Mouse (Mus musculus) forebrain, postnatal 0 days (tissue): ENCODE results near the gene St3gal2. TPM values are rescaled to one million over a fixed set of nuclear protein-coding genes. Genes with fewer than 3 reads are reported as not detected.
A peak's percentile ranks its signal among the peaks of the same experiment; 100 is the strongest.
"Not testable (repeated sequence)": the region's sequence is repeated elsewhere in the genome, so short reads cannot be mapped to it uniquely, and the experiment has no call there.

Experiments used
- ATAC-seq: fragments of 200-750 bp; cut with Nextera tagmentation; 2 replicates; pipeline ENCODE4 v1.8.0; 2017; ENCODE audit warnings: mild to moderate bottlenecking, moderate library complexity
- DNase-seq: peaks from one replicate; pipeline ENCODE4 v3.0.0-alpha.2; 2015
- H3K27ac ChIP-seq: fragments of 300-500 bp; sonication (generic); 2 replicates; pipeline ENCODE4 v1.5.1; 2014; ENCODE audit warnings: low read depth, mild to moderate bottlenecking, antibody characterized with exemption, low read length, moderate library complexity, mixed read lengths
- H3K27me3 ChIP-seq: fragments of 300-500 bp; sonication (generic); 2 replicates; pipeline ENCODE4 v1.6.1; 2014; ENCODE audit warnings: mild to moderate bottlenecking, low read length, mixed read lengths; ENCODE audit not compliant: insufficient read depth
- H3K36me3 ChIP-seq: fragments of 300-500 bp; sonication (generic); 2 replicates; pipeline ENCODE4 v1.6.1; 2014; ENCODE audit warnings: mild to moderate bottlenecking, moderate library complexity; ENCODE audit not compliant: insufficient read depth
- H3K4me1 ChIP-seq: fragments of 300-500 bp; sonication (generic); 2 replicates; pipeline ENCODE4 v1.6.1; 2014; ENCODE audit warnings: antibody characterized with exemption; ENCODE audit not compliant: insufficient read depth
- H3K4me2 ChIP-seq: fragments of 300-500 bp; sonication (generic); 2 replicates; pipeline ENCODE4 v1.6.1; 2014; ENCODE audit warnings: low read depth, mild to moderate bottlenecking, moderate library complexity
- H3K4me3 ChIP-seq: fragments of 300-500 bp; sonication (generic); 2 replicates; pipeline ENCODE4 v1.5.1; 2014; ENCODE audit warnings: low read depth, low read length, mixed read lengths
- H3K9ac ChIP-seq: fragments of 300-500 bp; sonication (generic); 2 replicates; pipeline ENCODE4 v1.6.1; 2014; ENCODE audit warnings: mild to moderate bottlenecking
- H3K9me3 ChIP-seq: fragments of 300-500 bp; sonication (generic); 2 replicates; pipeline ENCODE4 v1.6.1; 2016; ENCODE audit warnings: low read length
- CTCF ChIP-seq: sonication (generic); IDR thresholded peaks from 2 replicates; pipeline ENCODE4 v1.5.1; 2016; ENCODE audit warnings: antibody characterized with exemption, control low read depth, low read depth
- WGBS: fragments of 180-500 bp; shearing (Covaris S2); extraction: QIAGEN DNeasy Blood & Tissue Kit; methylation state at CpG from one replicate; pipeline ENCODE4 v1.1.7; 2014; 5-methylcytosine and 5-hydroxymethylcytosine counted together
- microRNA-seq, 2 experiments: library from miRNA; unstranded; fragments of <30 nt; microRNA quantifications; one replicate each; pipeline ENCODE4; 2016
- polyA plus RNA-seq: library from polyadenylated mRNA; unstranded; fragments of >200 nt; fragmentation: Nextera tagmentation; extraction: Ambion mirVana; gene quantifications from 2 replicates; pipeline ENCODE4 v1.2.1, GENCODE M21; 2015
- total RNA-seq: library from RNA; depleted of rRNA; stranded (reverse); fragments of >200 nt; gene quantifications from 2 replicates; pipeline ENCODE4 v1.2.3, GENCODE M21; 2014; rRNA removed

St3gal2 gene
- total and polyA plus RNA-seq, 2 experiments from 2014 or later = 22.1 to 30.7 TPM

DNA sequence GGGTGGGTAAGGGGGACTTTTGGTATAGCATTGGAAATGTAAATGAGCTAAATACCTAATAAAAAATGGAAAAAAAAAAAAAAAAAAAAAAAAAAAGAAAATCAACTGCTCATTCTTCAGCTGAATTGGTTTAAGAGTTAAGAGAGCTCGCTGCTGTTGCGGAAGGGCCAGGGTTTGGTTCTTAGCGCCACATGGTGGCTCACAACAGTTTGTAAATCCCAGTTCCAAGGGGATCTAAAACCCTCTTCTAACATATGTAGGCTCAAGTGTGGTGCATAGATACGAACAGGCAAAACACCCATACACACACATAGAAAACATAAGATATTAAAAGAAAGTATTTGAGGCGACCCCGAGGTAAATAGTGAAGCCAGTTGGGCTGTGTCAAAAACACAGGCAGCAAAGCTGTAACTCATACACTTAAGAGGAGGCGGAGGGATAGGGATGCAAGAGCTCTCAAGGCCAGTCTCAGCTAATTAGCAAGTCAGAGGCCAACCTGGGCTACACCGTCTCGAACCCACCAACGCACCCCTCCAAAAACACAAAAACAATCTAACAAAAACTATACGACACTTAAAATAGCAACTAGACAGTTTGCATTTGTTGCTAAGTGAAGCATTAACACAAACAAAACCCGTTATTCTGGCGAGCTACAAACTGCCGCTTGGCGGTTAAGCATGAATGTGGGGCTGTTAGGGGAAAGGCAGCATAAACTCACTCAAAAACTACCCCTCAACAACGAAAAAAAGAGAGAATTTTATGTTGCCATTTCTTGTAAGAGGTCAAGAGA, 77.1 kb downstream of the St3gal2 start:
- ATAC-seq (no peak), DNase-seq (no peak)
- H3K4me2 ChIP-seq = peak overlapping the region; percentile 62

DNA sequence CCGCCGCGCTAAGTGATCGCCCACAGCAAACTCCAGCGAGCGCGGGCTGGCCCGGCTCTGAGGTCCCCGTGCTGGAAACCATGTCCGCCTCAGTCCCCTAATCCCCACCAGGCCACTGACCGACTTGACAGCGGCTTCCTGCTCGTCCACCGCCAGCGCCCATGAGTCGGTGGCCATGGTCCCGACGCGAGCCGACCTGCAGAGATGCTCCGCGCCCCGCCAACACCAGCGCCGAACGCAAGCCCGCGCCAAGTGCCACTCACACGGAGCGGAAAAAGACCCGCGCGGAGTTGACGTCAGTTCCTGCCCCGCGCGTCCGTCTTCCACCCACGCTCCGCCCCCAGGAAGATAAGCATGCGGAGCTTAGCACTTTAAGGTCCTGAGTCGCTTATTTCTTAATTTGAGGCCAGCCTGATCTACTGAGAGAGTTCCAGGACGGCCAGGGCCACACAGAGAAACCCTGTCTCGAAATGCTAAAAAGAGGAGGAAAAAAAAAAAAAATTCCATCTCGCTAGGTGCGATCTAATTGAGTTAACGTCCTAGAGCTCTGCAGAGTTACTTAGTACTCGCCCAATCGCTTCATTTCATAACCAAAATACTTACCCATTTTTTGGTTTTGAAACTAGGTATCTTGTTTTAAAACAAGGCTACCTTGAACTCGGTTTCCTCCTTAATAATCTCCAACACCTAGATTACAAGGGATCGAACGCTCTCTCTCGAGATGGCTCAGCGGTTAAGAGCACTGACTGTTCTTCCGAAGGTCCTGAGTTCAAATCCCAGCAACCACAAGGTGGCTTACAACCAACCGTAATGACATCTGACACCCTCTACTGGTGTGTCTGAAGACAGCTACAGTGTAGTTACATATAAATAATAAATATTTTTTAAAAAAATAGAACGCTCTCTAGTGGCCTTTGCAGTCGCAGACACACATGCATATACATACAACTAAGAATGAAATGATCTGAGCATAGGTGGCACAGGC, 78.1 kb downstream of the St3gal2 start, which contains the start of gene Ddx19a:
TSS of gene Ddx19a (minus strand) at position 254 of the 985 bp plus-strand sequence.
- 4% methylated on average over 58 of the region's 58 CpGs for WGBS
- Histone ChIP-seq H3K9me3 (no peaks in the 10 kb centered on the region), H3K4me1 (0 out of 2 replicates have a peak, but pooled peaks cover 5% of the 10 kb centered on the region), H3K9ac (peak within 1 kb of the TSS; percentile 78), H3K27ac (peak within 1 kb of the TSS; percentile 64), H3K36me3 (peaks cover 6% of the 10 kb centered on the region; the same call in 1 of the 2 replicates), H3K27me3 (no peaks in the 10 kb centered on the region), H3K4me3 (peak within 1 kb of the TSS; percentile 94), H3K4me2 (peak within 1 kb of the TSS; percentile 62)
- DNase-seq (peak; percentile 93), ATAC-seq (peak; percentile 99)
- TF ChIP-seq CTCF = peak; percentile 55

More for the DNA sequence above, 77.1 kb downstream of the St3gal2 start:
- H3K4me3 ChIP-seq = peak overlapping the region; percentile 94
- H3K36me3 ChIP-seq = peaks cover 13% of the 10 kb centered on the region
- H3K27ac ChIP-seq = peak overlapping the region; percentile 64
- no peaks in the 10 kb centered on the region for H3K27me3 ChIP-seq
- 35% methylated on average over 16 of the region's 16 CpGs for WGBS
- H3K9ac ChIP-seq = peak overlapping the region; percentile 78
- H3K4me1 ChIP-seq = 0 out of 2 replicates have a peak, but pooled peaks cover 5% of the 10 kb centered on the region
- H3K9me3 ChIP-seq = no peaks in the 10 kb centered on the region
- TF ChIP-seq CTCF = no peak

DNA sequence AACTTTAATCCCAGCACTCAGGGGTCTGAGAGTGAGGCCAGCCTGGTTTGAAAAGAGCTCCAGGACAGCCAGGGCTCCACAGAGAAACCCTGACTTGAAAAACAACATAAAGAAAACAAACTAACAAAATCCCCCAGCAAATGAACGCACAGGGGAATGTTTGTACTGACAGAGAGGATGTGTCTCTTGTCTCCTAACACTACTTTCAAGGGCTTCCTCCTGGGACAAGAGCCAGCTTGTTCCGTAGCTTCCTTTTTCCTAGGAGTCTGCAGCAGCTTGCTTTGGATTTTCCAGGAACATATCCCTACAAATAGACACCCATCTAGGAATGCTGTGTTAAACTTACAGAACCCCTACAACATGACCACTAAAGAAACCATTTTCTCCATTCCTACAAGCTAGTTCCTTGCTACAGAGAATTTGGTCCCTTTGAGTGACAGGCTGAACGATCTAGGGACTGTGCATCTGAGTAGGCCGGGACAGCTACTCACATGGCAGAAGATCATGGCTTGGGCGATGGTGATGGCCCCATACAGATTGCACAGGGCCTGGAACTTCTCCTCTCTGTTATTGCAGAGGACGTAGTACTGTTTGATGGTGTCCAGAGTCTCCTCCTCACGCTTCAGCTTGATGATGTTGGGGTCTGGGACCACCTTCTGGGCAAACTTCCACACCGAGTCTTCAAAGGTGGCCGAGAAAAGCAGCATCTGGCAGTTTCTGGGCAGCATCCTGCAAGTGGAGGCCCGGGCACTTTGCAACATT, 90.7 kb downstream of the St3gal2 start:
- not testable (repeated sequence) for H3K4me2 ChIP-seq, H3K27me3 ChIP-seq, H3K27ac ChIP-seq, H3K9ac ChIP-seq, DNase-seq, H3K4me1 ChIP-seq, H3K9me3 ChIP-seq, ATAC-seq, H3K4me3 ChIP-seq
- H3K36me3 ChIP-seq = peaks cover 53% of the 10 kb centered on the region
- WGBS = 88% methylated on average over 8 of the region's 10 CpGs

Small RNAs within 50 kb of the gene (microRNA-seq; reads per million reads assigned to microRNA genes)
- gene Mir3473d = 0.12 to 0.39 reads per million in 2 experiments

Other genes with a start within 250 kb of the St3gal2 start
- 55.2 and 71.1 TPM in 2 replicates for gene Mtss1l, start 198.4 kb upstream of the St3gal2 start, total RNA-seq
- 42.2 and 49.0 TPM in 2 replicates for gene Mtss1l, start 198.4 kb upstream of the St3gal2 start, polyA plus RNA-seq
- gene Il34, start 114.0 kb upstream of the St3gal2 start, total RNA-seq = 10.2 and 11.1 TPM in 2 replicates
- 8.8 and 9.1 TPM in 2 replicates for gene Il34, start 114.0 kb upstream of the St3gal2 start, polyA plus RNA-seq
- gene Cog4, start 73.3 kb upstream of the St3gal2 start, total RNA-seq = 50.5 and 63.5 TPM in 2 replicates
- 35.2 and 45.3 TPM in 2 replicates for gene Cog4, start 73.3 kb upstream of the St3gal2 start, polyA plus RNA-seq
- 80.3 and 99.2 TPM in 2 replicates for gene Sf3b3, start 73.1 kb upstream of the St3gal2 start, total RNA-seq
- gene Sf3b3, start 73.1 kb upstream of the St3gal2 start, polyA plus RNA-seq = 52.9 and 64.8 TPM in 2 replicates
- 8.8 and 12.4 TPM in 2 replicates for gene Fuk, start 17.4 kb upstream of the St3gal2 start, total RNA-seq
- gene Fuk, start 17.4 kb upstream of the St3gal2 start, polyA plus RNA-seq = 3.5 and 4.5 TPM in 2 replicates
- gene Ddx19a, start 77.9 kb downstream of the St3gal2 start, total RNA-seq = 32.5 and 44.3 TPM in 2 replicates
- gene Ddx19a, start 77.9 kb downstream of the St3gal2 start, polyA plus RNA-seq = 14.3 and 15.0 TPM in 2 replicates
- 12.5 and 16.8 TPM in 2 replicates for gene Ddx19b, start 111.8 kb downstream of the St3gal2 start, total RNA-seq
- gene Ddx19b, start 111.8 kb downstream of the St3gal2 start, polyA plus RNA-seq = 4.9 and 5.5 TPM in 2 replicates
- gene Aars, start 113.2 kb downstream of the St3gal2 start, total RNA-seq = 79.3 and 106 TPM in 2 replicates
- 67.4 and 74.5 TPM in 2 replicates for gene Aars, start 113.2 kb downstream of the St3gal2 start, polyA plus RNA-seq
- gene Exosc6, start 136.4 kb downstream of the St3gal2 start, total RNA-seq = 2.8 TPM in 1 of 2 replicates, not detected in the other
- gene Exosc6, start 136.4 kb downstream of the St3gal2 start, polyA plus RNA-seq = not detected in 2 replicates
- 0.33 and 0.38 TPM in 2 replicates for gene Clec18a, start 172.5 kb downstream of the St3gal2 start, total RNA-seq
- 0.42 and 0.54 TPM in 2 replicates for gene Clec18a, start 172.5 kb downstream of the St3gal2 start, polyA plus RNA-seq
- gene Pdpr, start 174.7 kb downstream of the St3gal2 start, total RNA-seq = 27.5 and 31.5 TPM in 2 replicates
- 5.8 and 9.3 TPM in 2 replicates for gene Pdpr, start 174.7 kb downstream of the St3gal2 start, polyA plus RNA-seq